Mouse (Mus musculus) layer of hippocampus, postnatal 14 days (tissue): ENCODE data around the gene Chtop. TPM values are rescaled to one million over a fixed set of nuclear protein-coding genes. Genes with fewer than 3 reads are reported as not detected.

Experiments used
- DNase-seq, 2 experiments: peaks; one replicate each; pipeline ENCODE4 v3.0.0; 2021 to 2022; ENCODE audit warnings: low spot score in 2 of 2, mixed read lengths in 1 of 2
- total RNA-seq, 2 experiments: library from RNA; stranded (reverse); gene quantifications; 2 replicates each; pipeline ENCODE4 v1.2.3; 2021

Chtop gene
- total RNA-seq, 2 experiments from 2014 or later = 164 to 166 TPM

DNA sequence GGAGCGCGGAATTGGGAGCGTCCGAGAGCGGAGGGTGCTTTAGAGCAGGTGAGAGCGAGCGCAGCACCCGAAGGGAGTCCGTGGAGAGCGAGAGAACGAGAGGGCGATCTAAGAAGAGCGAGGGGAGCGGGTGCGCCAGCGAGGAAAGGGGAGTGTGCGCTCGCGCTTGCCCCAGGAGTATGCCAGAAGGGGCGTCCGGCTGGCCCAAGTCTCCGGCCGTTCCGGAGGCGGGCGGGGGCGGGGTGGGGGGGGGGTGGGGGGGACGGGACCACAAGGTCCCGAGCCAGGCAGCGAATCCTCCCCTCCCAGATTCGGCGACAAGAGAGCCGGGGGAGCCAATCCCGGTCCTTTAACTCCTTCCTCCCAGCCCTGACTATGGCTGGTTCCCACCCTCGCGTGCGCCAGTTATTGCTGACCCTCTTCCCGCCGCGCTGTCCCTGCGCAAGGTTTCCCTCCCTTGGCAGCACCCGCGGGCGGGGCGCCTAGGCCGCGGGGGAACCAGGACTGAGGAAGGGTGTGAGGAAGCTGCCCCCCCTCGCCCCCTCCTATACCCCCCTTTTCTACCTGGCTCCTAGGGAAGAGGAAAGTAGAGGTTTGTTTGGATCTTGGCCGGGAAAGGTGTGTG is 43.5 kb downstream of the Chtop start, which contains the start of gene Npr1:
Gene Npr1 (minus strand): TSS at position 181 of the 625 bp plus-strand sequence.
- no peak for DNase-seq

DNA sequence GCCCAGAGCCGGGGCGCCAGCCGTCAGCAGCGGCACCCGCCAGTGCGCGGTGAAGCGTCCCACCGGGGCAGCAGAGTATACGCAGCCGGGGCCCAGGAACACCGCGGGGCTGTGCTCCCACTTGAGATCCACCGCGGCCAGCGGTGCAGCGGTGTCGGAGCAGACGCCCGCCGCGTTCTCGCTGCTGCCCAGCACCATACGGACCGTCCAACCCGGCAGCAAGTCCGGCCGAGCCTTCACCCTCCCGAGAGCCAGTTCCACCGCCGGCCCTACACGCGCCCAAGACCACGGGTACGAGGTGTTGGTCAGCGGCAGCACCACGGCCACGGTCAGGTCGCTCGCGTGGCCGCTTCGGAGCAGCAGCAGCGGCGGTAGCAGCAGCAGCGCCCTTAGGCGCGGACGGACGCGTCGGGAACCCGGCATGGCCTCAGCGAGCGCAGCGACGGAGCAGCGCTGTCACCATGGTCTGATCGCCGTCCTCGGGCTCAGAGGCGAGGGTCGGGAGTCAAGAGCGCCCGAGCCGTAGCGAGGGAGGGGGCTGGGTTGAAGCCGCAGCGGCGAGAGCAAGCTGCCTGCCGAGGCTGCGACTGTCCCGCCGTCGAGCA is 44.1 kb downstream of the Chtop start:
- DNase-seq = no peak

DNA sequence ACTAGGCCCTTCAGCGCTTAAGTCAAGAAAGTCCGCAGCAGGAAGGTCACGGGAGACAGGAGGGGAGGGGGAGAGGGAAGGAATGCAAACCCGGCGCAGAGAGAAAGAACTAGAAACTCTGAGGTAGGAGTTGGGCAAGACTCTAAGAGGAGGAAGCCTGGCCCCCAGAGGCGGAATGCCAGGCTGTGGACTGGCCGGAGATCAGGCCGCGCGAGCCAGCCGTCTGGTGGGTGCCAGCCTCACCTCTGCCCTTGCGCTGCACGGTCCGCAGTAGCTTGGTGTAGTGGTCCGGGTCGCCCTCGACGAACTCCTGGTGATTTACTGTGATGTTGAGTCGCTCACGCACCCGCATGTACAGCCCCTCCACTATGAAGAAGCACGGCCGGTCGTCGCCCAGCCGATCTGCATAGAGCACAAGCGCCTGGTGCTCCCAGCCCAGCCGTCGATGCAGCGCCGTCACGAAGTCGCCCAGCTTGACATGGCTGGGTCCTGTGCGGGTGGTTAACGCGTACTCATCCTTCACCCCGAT is 44.7 kb downstream of the Chtop start:
- no peak for DNase-seq

DNA sequence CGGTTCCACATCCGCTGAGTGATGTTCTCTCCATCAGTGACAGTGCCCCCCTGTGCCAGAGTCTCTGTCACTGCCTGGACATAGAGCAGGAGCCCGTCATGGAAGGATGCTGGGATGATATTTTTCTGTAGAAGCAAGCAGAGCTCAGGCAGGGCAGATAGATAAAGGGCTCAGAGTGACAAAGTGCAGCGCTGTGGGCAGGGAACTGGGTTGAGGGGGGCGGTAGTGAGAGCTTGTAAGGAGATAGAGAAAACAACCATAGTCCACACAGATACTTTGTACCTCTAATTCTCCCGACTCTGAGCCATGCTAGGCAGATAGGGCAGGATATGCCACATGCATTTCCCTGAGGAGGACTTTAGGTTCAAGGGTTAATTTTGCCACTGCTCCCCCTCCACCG is 46.7 kb downstream of the Chtop start:
- no peak for DNase-seq

DNA sequence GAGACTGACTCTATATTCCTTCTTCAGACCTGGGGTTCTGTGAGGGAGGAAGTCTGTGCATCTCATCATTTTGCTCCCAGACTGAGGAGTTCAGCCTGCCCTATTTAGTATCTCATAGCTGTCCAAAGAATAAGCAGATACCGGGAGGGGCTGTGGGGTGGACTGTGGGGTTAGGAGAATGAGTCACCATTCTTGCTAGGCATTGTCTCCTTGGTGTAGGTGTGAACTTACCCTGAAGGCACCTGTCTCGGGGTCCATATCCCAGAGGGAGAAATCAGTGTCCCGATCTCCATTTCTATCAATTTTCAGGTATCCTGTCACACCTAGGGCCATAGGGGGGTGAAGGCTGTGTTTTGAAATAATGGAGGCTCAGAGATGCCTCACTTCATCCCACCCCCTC is 47.4 kb downstream of the Chtop start:
- no peak for DNase-seq

DNA sequence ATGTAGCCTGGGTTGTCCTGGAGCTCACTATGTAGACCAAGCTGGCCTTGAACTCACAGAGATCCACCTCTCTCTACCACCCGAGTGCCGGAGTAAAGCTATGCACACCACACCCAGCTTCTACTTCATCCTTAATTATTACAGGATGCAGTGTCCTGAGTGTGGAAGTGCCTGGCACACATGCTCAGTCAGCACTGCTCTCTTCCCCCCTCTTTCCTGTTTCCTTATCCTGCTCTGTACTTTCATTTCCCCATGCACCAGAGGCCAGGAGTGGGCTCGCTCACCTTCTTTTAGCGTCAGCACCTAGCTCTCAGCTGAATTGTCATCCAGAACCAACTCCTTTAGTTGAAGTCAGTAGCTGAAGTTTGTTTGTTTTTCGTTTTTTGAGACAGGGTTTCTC is 49.0 kb downstream of the Chtop start:
- no peak for DNase-seq

DNA sequence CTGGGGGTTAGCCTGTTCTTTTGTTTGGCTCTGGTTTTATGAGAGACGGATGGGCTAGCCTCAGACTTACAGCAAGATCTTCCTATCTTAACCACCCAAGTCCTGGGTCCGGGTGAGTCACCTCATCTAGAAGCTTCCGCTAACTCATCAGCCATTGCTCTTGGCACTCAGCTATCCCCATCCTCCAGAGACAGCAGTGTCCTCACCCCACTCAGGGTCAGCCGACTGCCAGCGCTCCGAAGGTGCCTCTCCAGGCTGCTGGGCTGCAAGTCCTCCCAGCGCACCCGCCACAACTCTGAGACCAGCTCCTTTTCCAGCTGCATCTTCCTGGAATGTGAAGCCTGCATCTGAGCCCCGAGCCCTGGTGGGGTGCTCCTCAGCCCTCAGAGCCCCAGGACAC is 49.6 kb downstream of the Chtop start:
- no peak for DNase-seq

DNA sequence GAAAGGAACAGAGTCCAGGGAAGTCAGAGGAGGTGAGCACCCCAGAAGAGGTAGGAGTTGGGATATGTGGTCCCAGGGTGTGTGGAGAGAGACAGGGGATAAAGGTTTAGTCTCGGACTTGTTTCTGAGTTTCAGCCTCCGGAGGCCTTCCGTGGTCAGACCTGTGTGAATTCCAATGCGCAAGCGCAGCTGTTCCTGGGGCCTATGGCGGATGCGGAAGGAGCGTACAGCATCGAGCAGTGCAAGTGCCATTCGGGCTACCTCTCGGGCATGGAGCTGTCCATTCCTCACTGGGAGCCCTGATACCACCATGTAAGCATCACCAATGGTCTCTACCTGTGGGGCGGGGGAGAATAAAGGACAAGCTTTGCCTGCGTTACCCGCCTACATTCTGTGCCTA is 54.4 kb downstream of the Chtop start:
- DNase-seq = no peak

DNA sequence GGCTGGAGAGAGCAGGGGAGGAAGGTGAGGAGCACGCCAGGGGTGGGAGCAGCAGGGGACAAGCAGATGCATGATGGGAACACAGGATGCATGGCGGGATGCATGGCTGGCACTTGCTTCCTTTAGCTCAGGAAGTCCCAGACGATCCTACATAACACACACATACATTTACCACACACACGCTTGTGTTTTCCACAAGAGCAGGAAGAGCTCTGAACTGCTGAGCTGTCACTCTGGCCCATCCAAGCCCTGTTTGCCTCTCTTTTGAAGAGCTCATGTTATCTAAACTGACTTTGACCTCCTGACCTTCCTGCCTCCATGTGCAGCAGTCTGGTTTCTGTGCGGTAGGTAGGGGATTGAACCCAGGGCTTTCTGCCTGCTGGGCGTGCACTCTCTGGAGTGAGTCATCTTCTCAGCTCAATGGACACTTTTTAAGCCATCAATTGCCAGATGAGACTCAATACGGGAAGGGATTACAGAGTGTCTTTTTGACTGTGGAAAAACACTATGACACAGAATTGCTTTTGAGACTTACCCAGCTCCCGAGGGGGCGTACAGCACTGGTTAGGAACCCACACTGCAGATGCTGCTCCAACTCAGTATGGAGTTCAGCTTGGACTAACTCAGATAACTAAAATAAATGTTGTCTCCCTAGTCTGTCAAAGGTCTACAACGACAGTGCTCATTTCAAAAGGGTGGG is 57.8 kb downstream of the Chtop start:
- peak in 1 of 2 experiments; percentile 39 for DNase-seq

DNA sequence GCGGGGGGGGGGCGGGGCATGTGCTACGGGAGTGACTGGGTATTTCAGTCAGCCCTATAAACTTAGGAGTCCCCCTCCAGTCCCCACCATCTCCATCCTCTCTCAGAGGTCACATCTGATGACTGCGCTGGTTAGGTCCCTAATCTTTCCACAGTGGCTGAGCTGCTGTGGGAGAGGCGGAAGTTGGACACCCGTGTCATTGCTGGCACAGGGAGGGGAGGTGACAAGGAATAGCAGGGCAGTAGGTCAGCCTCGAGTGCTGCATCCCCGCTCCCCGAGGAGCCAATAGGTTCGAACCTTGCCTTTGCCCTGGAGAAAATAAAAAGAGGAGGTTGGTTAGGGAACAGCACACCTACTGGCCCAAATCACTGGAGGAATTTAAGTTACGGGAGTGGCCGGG is 58.4 kb downstream of the Chtop start:
- no peak for DNase-seq

Other genes starting within 250 kb of the Chtop start
- gene Dennd4b, start 244.3 kb downstream of the Chtop start, total RNA-seq = 10 to 100 TPM; 22.4 to 24.4 TPM
- gene Gatad2b, start 216.3 kb downstream of the Chtop start, total RNA-seq = 10 to 100 TPM; 92.7 to 96.5 TPM
- gene Slc27a3, start 119.6 kb downstream of the Chtop start, total RNA-seq = 10 to 100 TPM; 15.2 to 19.1 TPM
- gene Ints3, start 75.9 kb downstream of the Chtop start, total RNA-seq = 10 to 100 TPM; 60.5 to 67.0 TPM
- 1 to 10 TPM; 4.2 to 6.5 TPM for gene Npr1, start 43.6 kb downstream of the Chtop start, total RNA-seq
- gene Ilf2, start 33.4 kb downstream of the Chtop start, total RNA-seq = 10 to 100 TPM; 86.0 to 87.9 TPM
- 10 to 100 TPM; 47.0 to 51.7 TPM for gene Snapin, start 18.5 kb downstream of the Chtop start, total RNA-seq
- gene S100a1, start 4.9 kb upstream of the Chtop start, total RNA-seq = 10 to 100 TPM; 91.9 to 92.5 TPM
- gene S100a13, start 4.9 kb upstream of the Chtop start, total RNA-seq = 10 to 100 TPM; 27.1 to 29.7 TPM
- gene S100a14, start 17.4 kb upstream of the Chtop start, total RNA-seq = under 1 TPM; 0.60 to 0.74 TPM
- gene S100a16, start 27.8 kb upstream of the Chtop start, total RNA-seq = 100 to 1,000 TPM in 1 of 2 experiments, 10 to 100 TPM in 1; 97.9 to 107 TPM
- gene S100a3, start 51.1 kb upstream of the Chtop start, total RNA-seq = 1 to 10 TPM; 2.3 to 3.0 TPM
- gene S100a2, start 80.7 kb upstream of the Chtop start, total RNA-seq = not detected
- gene Gm42674, start 92.4 kb upstream of the Chtop start, total RNA-seq = not detected
- gene S100a4, start 94.3 kb upstream of the Chtop start, total RNA-seq = 1 to 10 TPM; 7.3 to 9.1 TPM
- gene S100a5, start 99.0 kb upstream of the Chtop start, total RNA-seq = not detected
- gene S100a6, start 103.4 kb upstream of the Chtop start, total RNA-seq = 10 to 100 TPM; 26.3 to 30.1 TPM
- gene S100a7a, start 144.5 kb upstream of the Chtop start, total RNA-seq = under 1 TPM in 1 of 2 experiments, not detected in 1; 0.35 TPM
- not detected for gene S100a8, start 159.5 kb upstream of the Chtop start, total RNA-seq
- under 1 TPM in 1 of 2 experiments, not detected in 1; 0.83 TPM for gene S100a9, start 186.2 kb upstream of the Chtop start, total RNA-seq
- not detected for gene Pglyrp4, start 217.4 kb upstream of the Chtop start, total RNA-seq